Mouse (Mus musculus) embryonic facial prominence, embryonic 11.5 days (tissue): ENCODE results near the gene Aldh1a2. TPM values are rescaled to one million over a fixed set of nuclear protein-coding genes. Genes with fewer than 3 reads are reported as not detected.

ENCODE experiments used
- ATAC-seq: fragments of 200-750 bp; cut with Nextera tagmentation; replicated peaks from 2 replicates; pipeline ENCODE4 v1.8.0; 2017; ENCODE audit warnings: low read depth; ENCODE audit not compliant: insufficient number of reproducible peaks, low FRiP score, low TSS enrichment
- DNase-seq: peaks from one replicate; pipeline ENCODE4 v3.0.0-alpha.2; 2015; ENCODE audit warnings: low spot score
- H3K27ac ChIP-seq: fragments of 300-500 bp; sonication (generic); replicated peaks from 2 replicates; pipeline ENCODE4 v1.5.1; 2014; ENCODE audit warnings: mild to moderate bottlenecking, low read depth, low read length, control low read depth
- H3K27me3 ChIP-seq: fragments of 300-500 bp; sonication (generic); 2 replicates; pipeline ENCODE4 v1.6.1; 2014; ENCODE audit warnings: mild to moderate bottlenecking, low read length, moderate library complexity, mixed read lengths; ENCODE audit not compliant: control insufficient read depth, insufficient read depth
- H3K36me3 ChIP-seq: fragments of 300-500 bp; sonication (generic); replicated peaks from 2 replicates; pipeline ENCODE4 v1.6.1; 2014; ENCODE audit warnings: low read depth, mild to moderate bottlenecking, low read length, moderate library complexity, mixed read lengths; ENCODE audit not compliant: control insufficient read depth, insufficient read depth
- H3K4me1 ChIP-seq: fragments of 300-500 bp; sonication (generic); 2 replicates; pipeline ENCODE4 v1.6.1; 2014; ENCODE audit warnings: low read length, mixed read lengths; ENCODE audit not compliant: control insufficient read depth, insufficient read depth
- H3K4me2 ChIP-seq: fragments of 300-500 bp; sonication (generic); 2 replicates; pipeline ENCODE4 v1.6.1; 2014; ENCODE audit warnings: low read depth, mild to moderate bottlenecking, control low read depth, low read length, moderate library complexity
- H3K4me3 ChIP-seq: fragments of 300-500 bp; sonication (generic); 2 replicates; pipeline ENCODE4 v1.5.1; 2014; ENCODE audit warnings: low read depth, low read length, control low read depth
- H3K9ac ChIP-seq: fragments of 300-500 bp; sonication (generic); replicated peaks from 2 replicates; pipeline ENCODE4 v1.6.1; 2014; ENCODE audit warnings: mild to moderate bottlenecking, control low read depth, low read length
- H3K9me3 ChIP-seq: fragments of 300-500 bp; sonication (generic); replicated peaks from 2 replicates; pipeline ENCODE4 v1.6.1; 2016; ENCODE audit warnings: mild to moderate bottlenecking, low read length, inconsistent platforms, mixed read lengths; ENCODE audit not compliant: control insufficient read depth
- WGBS: fragments of 180-500 bp; shearing (Covaris S2); extraction: QIAGEN DNeasy Blood & Tissue Kit; methylation state at CpG from one replicate; pipeline ENCODE4 v1.1.7; 2014; 5-methylcytosine and 5-hydroxymethylcytosine counted together
- polyA plus RNA-seq: library from polyadenylated mRNA; unstranded; fragments of >200 nt; fragmentation: Nextera tagmentation; extraction: Ambion mirVana; gene quantifications from 2 replicates; pipeline ENCODE4 v1.2.1, GENCODE M21; 2014

Gene Aldh1a2
- polyA plus RNA-seq, 1 experiment from 2014 or later: 39.1 TPM

DNA sequence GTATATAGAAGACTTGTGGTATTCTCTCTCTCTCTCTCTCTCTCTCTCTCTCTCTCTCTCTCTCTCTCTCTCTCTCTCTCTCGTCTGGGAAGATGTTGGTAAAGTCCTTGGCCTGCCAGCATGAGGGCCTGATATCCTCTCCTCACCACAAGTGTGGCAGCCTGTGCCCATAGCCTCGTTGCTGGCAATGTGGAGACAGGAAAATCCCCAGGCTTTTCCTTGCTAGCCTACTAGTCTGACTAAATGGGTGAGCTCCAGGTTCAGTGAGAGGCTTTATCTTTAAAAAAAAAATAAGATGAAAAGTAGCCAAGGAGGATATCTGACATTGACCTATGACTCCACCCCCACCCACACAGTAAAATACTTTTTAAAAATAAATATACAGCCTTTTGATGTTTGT, 4.8 kb downstream of the Aldh1a2 start:
- Histone ChIP-seq H3K36me3 (no peaks in the 10 kb centered on the region), H3K4me3 (no peak overlapping the region), H3K4me1 (no peaks in the 10 kb centered on the region), H3K27ac (no peak overlapping the region), H3K9me3 (no peaks in the 10 kb centered on the region), H3K4me2 (no peak overlapping the region), H3K9ac (no peak overlapping the region), H3K27me3 (peaks cover 13% of the 10 kb centered on the region)
- ATAC-seq (no peak), DNase-seq (no peak)
- WGBS: 51% methylated on average over 2 of the region's 2 CpGs

- Histone ChIP-seq H3K9ac (no peak overlapping the region), H3K4me2 (no peak overlapping the region), H3K27ac (no peak overlapping the region), H3K27me3 (no peaks in the 10 kb centered on the region), H3K4me3 (no peak overlapping the region), H3K4me1 (no peaks in the 10 kb centered on the region), H3K36me3 (no peaks in the 10 kb centered on the region), H3K9me3 (no peaks in the 10 kb centered on the region)
- ATAC-seq: no peak
- DNase-seq: no peak
- 42% methylated on average over 10 of the region's 10 CpGs for WGBS
Observed at GRCm38 (mm10) chr9:71227226-71227970, 11.8 kb downstream of the Aldh1a2 start.

DNA sequence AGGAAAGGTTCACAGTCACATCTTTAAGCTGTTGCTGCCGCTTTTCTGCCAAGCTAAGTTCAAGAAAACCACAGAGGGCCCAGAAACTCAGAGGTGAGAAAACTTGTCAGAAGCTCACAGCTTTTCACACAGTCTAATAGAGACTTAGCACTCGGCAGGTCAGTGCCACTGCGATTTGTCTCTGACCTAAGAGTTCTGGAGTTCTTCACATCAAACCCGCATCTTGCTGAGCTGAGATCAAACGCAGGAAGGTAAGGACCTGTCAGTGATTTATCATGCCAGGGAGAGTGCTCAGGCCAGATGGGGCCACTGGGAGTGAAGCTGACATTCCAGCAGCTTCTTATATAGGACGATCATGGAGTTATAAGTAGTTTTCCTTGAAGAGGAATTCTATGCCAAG, 14.4 kb downstream of the Aldh1a2 start:
- Histone ChIP-seq H3K4me3 (no peak overlapping the region), H3K36me3 (no peaks in the 10 kb centered on the region), H3K4me2 (no peak overlapping the region), H3K27me3 (no peaks in the 10 kb centered on the region), H3K27ac (no peak overlapping the region), H3K9me3 (no peaks in the 10 kb centered on the region), H3K9ac (no peak overlapping the region), H3K4me1 (no peaks in the 10 kb centered on the region)
- DNase-seq (no peak), ATAC-seq (no peak)
- 30% methylated on average over 6 of the region's 6 CpGs for WGBS

GRCm38 (mm10) chr9:71236540-71236939, 21.0 kb downstream of the Aldh1a2 start:
- Histone ChIP-seq H3K9me3 (no peaks in the 10 kb centered on the region), H3K27ac (no peak overlapping the region), H3K36me3 (no peaks in the 10 kb centered on the region), H3K4me1 (no peaks in the 10 kb centered on the region), H3K27me3 (no peaks in the 10 kb centered on the region), H3K4me3 (no peak overlapping the region), H3K4me2 (no peak overlapping the region), H3K9ac (no peak overlapping the region)
- no peak for DNase-seq
- 88% methylated on average over 1 of the region's 1 CpGs for WGBS
- ATAC-seq: no peak

DNA sequence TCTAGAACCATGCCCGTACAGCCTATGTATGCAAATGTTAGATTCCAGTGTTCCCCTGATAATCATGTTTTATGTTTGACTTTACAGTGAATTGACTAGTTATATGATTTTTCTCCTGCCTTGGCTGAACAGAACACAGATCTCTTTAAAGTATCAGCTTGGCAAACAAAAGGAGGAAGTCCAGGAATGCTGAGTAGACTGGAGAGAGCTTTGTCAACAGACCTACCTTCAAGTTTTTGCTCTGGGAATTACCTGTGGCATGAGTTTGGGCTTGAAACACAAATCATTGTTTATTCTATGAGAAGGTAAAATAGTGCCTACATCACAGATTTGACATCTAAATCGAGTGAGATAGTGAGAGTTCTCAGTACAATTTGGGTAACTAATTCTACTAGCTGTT, 24.3 kb downstream of the Aldh1a2 start:
- Histone ChIP-seq H3K27ac (no peak overlapping the region), H3K4me2 (no peak overlapping the region), H3K36me3 (no peaks in the 10 kb centered on the region), H3K9me3 (no peaks in the 10 kb centered on the region), H3K4me1 (no peaks in the 10 kb centered on the region), H3K27me3 (no peaks in the 10 kb centered on the region), H3K4me3 (no peak overlapping the region), H3K9ac (no peak overlapping the region)
- WGBS: 88% methylated on average over 2 of the region's 2 CpGs
- DNase-seq (no peak), ATAC-seq (no peak)

- Histone ChIP-seq H3K27ac (no peak overlapping the region), H3K4me3 (no peak overlapping the region), H3K27me3 (no peaks in the 10 kb centered on the region), H3K4me1 (no peaks in the 10 kb centered on the region), H3K36me3 (no peaks in the 10 kb centered on the region), H3K4me2 (no peak overlapping the region), H3K9ac (no peak overlapping the region), H3K9me3 (no peaks in the 10 kb centered on the region)
- no peak for ATAC-seq
- DNase-seq: no peak
- WGBS: 86% methylated on average over 10 of the region's 10 CpGs
Observed at GRCm38 (mm10) chr9:71241515-71242411, 26.2 kb downstream of the Aldh1a2 start.

- no peak overlapping the region for H3K27ac ChIP-seq
- ATAC-seq (no peak), DNase-seq (no peak)
- no peak overlapping the region for H3K4me3 ChIP-seq
- 93% methylated on average over 5 of the region's 5 CpGs for WGBS
- no peaks in the 10 kb centered on the region for H3K4me1 ChIP-seq
- H3K9ac ChIP-seq: no peak overlapping the region
- H3K9me3 ChIP-seq: no peaks in the 10 kb centered on the region
- no peaks in the 10 kb centered on the region for H3K27me3 ChIP-seq
- no peaks in the 10 kb centered on the region for H3K36me3 ChIP-seq
- no peak overlapping the region for H3K4me2 ChIP-seq
Observed at GRCm38 (mm10) chr9:71242412-71242781, 26.8 kb downstream of the Aldh1a2 start.

DNA sequence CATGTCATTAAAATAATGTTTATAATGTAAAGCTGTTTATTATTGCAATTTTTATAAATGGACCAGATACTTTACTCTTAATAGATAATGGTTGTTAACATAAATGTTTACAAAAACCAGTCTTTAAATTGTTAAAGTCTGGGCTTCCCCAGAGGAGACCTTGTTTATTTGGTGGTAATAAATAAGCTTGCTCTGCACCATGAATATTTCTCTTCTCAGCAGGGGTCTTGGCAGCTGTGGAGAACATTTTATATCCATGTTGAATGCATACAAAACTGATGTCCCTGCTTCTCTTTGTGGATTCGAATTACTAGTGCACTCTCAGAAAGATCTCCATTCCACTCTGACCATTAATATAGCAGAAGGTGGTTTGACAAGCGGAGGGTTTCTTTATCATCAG, 38.8 kb downstream of the Aldh1a2 start:
- ATAC-seq: no peak
- Histone ChIP-seq H3K4me2 (no peak overlapping the region), H3K4me1 (no peaks in the 10 kb centered on the region), H3K9ac (no peak overlapping the region), H3K27ac (no peak overlapping the region), H3K4me3 (no peak overlapping the region), H3K36me3 (no peaks in the 10 kb centered on the region), H3K27me3 (no peaks in the 10 kb centered on the region), H3K9me3 (no peaks in the 10 kb centered on the region)
- 83% methylated on average over 2 of the region's 2 CpGs for WGBS
- no peak for DNase-seq
